Mouse (Mus musculus) liver, embryonic 11.5 days (tissue): ENCODE data around the gene Htr1b. TPM values are rescaled to one million over a fixed set of nuclear protein-coding genes. Genes with fewer than 3 reads are reported as not detected.

Source experiments
- ATAC-seq: fragments of 200-750 bp; cut with Nextera tagmentation; replicated peaks from 2 replicates; pipeline ENCODE4 v1.8.0; 2017; ENCODE audit warnings: moderate number of reproducible peaks, mild to moderate bottlenecking, moderate TSS enrichment, moderate library complexity; ENCODE audit not compliant: low FRiP score
- DNase-seq: peaks from one replicate; pipeline ENCODE4 v3.0.0-alpha.2; 2017; ENCODE audit warnings: low spot score
- H3K27ac ChIP-seq: fragments of 300-500 bp; sonication (generic); 2 replicates; pipeline ENCODE4 v1.5.1; 2014; ENCODE audit warnings: mild to moderate bottlenecking, low read depth, low read length, control low read depth
- H3K27me3 ChIP-seq: fragments of 300-500 bp; sonication (generic); replicated peaks from 2 replicates; pipeline ENCODE4 v1.6.1; 2014; ENCODE audit warnings: low read length, mixed read lengths; ENCODE audit not compliant: control insufficient read depth, insufficient read depth
- H3K36me3 ChIP-seq: fragments of 300-500 bp; sonication (generic); 2 replicates; pipeline ENCODE4 v1.6.1; 2014; ENCODE audit warnings: mild to moderate bottlenecking, low read length, moderate library complexity, mixed read lengths; ENCODE audit not compliant: control insufficient read depth, insufficient read depth
- H3K4me1 ChIP-seq: fragments of 300-500 bp; sonication (generic); replicated peaks from 2 replicates; pipeline ENCODE4 v1.6.1; 2014; ENCODE audit warnings: low read length, mixed read lengths; ENCODE audit not compliant: control insufficient read depth, insufficient read depth
- H3K4me2 ChIP-seq: fragments of 300-500 bp; sonication (generic); 2 replicates; pipeline ENCODE4 v1.6.1; 2014; ENCODE audit warnings: mild to moderate bottlenecking, control low read depth, moderate library complexity
- H3K4me3 ChIP-seq: fragments of 300-500 bp; sonication (generic); 2 replicates; pipeline ENCODE4 v1.5.1; 2014; ENCODE audit warnings: low read depth, low read length, control low read depth
- H3K9ac ChIP-seq: fragments of 300-500 bp; sonication (generic); 2 replicates; pipeline ENCODE4 v1.6.1; 2014; ENCODE audit warnings: low read depth, low read length, control low read depth
- H3K9me3 ChIP-seq: fragments of 300-500 bp; sonication (generic); 2 replicates; pipeline ENCODE4 v1.6.1; 2016; ENCODE audit warnings: low read length, inconsistent platforms, mixed read lengths; ENCODE audit not compliant: control insufficient read depth
- WGBS: fragments of 180-500 bp; shearing (Covaris S2); extraction: QIAGEN DNeasy Blood & Tissue Kit; methylation state at CpG from one replicate; pipeline ENCODE4 v1.1.7; 2014; 5-methylcytosine and 5-hydroxymethylcytosine counted together
- polyA plus RNA-seq: library from polyadenylated mRNA; unstranded; fragments of >200 nt; fragmentation: Nextera tagmentation; extraction: Ambion mirVana; gene quantifications from 2 replicates; pipeline ENCODE4 v1.2.1, GENCODE M21; 2014

The Htr1b gene
- polyA plus RNA-seq: 0.29 and 0.40 TPM in 2 replicates

DNA sequence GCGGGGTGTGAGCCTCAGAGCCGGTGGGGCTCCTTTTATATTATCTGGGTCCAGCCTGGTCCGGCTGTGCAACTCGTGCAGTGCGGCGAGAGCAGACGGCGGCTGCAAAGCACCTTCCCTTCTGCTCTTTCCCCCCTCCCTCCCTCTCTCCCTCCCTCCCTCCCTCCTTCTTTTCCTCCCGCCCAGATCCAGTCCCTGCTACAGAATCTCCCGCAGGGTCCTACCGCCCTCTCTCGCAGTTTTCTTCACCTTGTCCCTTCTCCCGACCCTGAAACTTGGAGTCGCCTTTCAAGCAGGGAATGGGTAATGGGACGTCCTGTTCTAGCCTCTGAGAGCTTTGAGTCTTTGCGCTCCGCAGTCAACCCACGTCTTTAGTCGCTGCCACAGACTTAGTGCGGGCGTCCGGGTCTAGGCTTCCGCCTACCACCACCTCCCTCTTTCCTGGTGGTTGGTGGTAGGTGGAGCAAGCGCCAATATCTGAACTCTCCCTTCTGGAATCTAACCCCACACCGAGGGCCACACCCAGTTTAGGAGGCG lies at the start of gene Htr1b:
Gene Htr1b, minus strand, starts transcription at position 392 of the 537 bp plus-strand sequence.
- DNase-seq: peak; percentile 38
- H3K4me1 ChIP-seq: 0 out of 2 replicates have a peak, but pooled peaks cover 2% of the 10 kb centered on the region
- under 1% methylated on average over 26 of the region's 26 CpGs for WGBS
- H3K4me2 ChIP-seq: peak within 1 kb of the TSS; percentile 85
- no peak within 1 kb of the TSS for H3K27ac ChIP-seq
- H3K36me3 ChIP-seq: no peaks in the 10 kb centered on the region
- H3K9ac ChIP-seq: no peak within 1 kb of the TSS
- H3K27me3 ChIP-seq: peaks cover 44% of the 10 kb centered on the region
- H3K4me3 ChIP-seq: peak within 1 kb of the TSS; percentile 53
- ATAC-seq: peak; percentile 53
- no peaks in the 10 kb centered on the region for H3K9me3 ChIP-seq

GRCm38 (mm10) chr9:81676716-81677115 lies 43.1 kb upstream of the Htr1b start:
- Histone ChIP-seq H3K27me3 (no peaks in the 10 kb centered on the region), H3K4me2 (no peak overlapping the region), H3K9me3 (no peaks in the 10 kb centered on the region), H3K9ac (no peak overlapping the region), H3K4me1 (no peaks in the 10 kb centered on the region), H3K4me3 (no peak overlapping the region), H3K27ac (no peak overlapping the region), H3K36me3 (no peaks in the 10 kb centered on the region)
- ATAC-seq: no peak
- WGBS: 89% methylated on average over 1 of the region's 1 CpGs
- DNase-seq: no peak

DNA sequence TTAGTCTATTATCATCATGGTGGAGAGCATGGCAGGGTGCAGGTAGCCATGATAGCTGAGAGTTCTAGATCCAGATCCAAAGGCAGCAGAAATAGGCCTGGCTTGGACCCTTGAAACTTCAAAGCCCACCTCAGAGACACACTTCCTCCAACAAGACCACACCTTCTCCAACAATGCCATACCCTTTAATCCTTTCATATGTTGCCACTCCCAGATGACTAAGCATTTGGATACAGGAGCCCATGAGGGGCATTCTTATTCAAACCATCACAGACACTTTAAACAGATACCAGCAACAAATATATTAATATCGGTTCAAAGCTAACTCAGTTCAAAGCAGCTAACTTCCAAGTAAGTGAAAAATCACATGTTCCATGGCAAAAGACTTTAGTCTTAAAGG lies 3.9 kb upstream of the Htr1b start:
- no peak overlapping the region for H3K4me3 ChIP-seq
- 88% methylated on average over 1 of the region's 1 CpGs for WGBS
- H3K4me2 ChIP-seq: no peak overlapping the region
- H3K27ac ChIP-seq: no peak overlapping the region
- H3K9me3 ChIP-seq: no peaks in the 10 kb centered on the region
- H3K4me1 ChIP-seq: 0 out of 2 replicates have a peak, but pooled peaks cover 2% of the 10 kb centered on the region
- ATAC-seq (no peak), DNase-seq (no peak)
- peaks cover 30% of the 10 kb centered on the region for H3K27me3 ChIP-seq
- no peaks in the 10 kb centered on the region for H3K36me3 ChIP-seq
- H3K9ac ChIP-seq: no peak overlapping the region

- peaks cover 44% of the 10 kb centered on the region for H3K27me3 ChIP-seq
- 0 out of 2 replicates have a peak, but pooled peaks cover 2% of the 10 kb centered on the region for H3K4me1 ChIP-seq
- H3K27ac ChIP-seq: no peak overlapping the region
- 10% methylated on average over 8 of the region's 8 CpGs for WGBS
- no peak overlapping the region for H3K4me2 ChIP-seq
- no peaks in the 10 kb centered on the region for H3K9me3 ChIP-seq
- no peak for DNase-seq
- H3K9ac ChIP-seq: no peak overlapping the region
- H3K4me3 ChIP-seq: no peak overlapping the region
- H3K36me3 ChIP-seq: no peaks in the 10 kb centered on the region
- ATAC-seq: no peak
These were observed 1.5 kb upstream of the Htr1b start for GRCm38 (mm10) chr9:81635109-81635508.

DNA sequence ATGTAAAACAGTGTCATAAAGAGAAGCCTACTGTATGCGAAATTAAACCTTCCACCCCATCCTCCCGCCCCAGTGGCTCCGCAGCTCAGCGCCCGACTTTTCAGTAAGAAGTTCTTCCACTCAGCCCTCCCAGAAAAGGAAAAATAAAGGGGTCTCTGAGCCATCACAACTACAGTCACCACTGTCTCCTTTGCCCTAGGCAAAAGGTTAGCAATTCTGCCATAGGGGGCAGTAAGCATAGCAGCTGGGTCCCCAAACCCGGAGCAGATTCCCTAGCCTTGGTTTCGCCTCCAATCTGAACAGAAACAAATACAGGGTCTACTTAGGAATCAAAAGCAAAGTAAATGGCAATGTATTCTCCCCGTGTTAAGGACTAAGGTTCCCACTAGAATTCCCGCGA lies 535 bp upstream of the Htr1b start:
- H3K27me3 ChIP-seq: peaks cover 44% of the 10 kb centered on the region
- no peak overlapping the region for H3K4me3 ChIP-seq

GRCm38 (mm10) chr9:81632736-81633436 lies 742 bp downstream of the Htr1b start:
- Histone ChIP-seq H3K4me2 (peak overlapping the region; percentile 85), H3K4me1 (0 out of 2 replicates have a peak, but pooled peaks cover 2% of the 10 kb centered on the region), H3K27me3 (peaks cover 44% of the 10 kb centered on the region), H3K27ac (no peak overlapping the region), H3K9ac (no peak overlapping the region), H3K36me3 (no peaks in the 10 kb centered on the region), H3K4me3 (peak overlapping the region; percentile 53), H3K9me3 (no peaks in the 10 kb centered on the region)
- ATAC-seq (peak; percentile 37), DNase-seq (peak; percentile 54)
- under 1% methylated on average over 47 of the region's 47 CpGs for WGBS

More for the DNA sequence above, 535 bp upstream of the Htr1b start:
- no peak for ATAC-seq
- H3K36me3 ChIP-seq: no peaks in the 10 kb centered on the region
- WGBS: 4% methylated on average over 10 of the region's 10 CpGs
- H3K9me3 ChIP-seq: no peaks in the 10 kb centered on the region
- H3K4me2 ChIP-seq: peak overlapping the region; percentile 85
- no peak overlapping the region for H3K27ac ChIP-seq
- DNase-seq: no peak
- no peak overlapping the region for H3K9ac ChIP-seq
- H3K4me1 ChIP-seq: 0 out of 2 replicates have a peak, but pooled peaks cover 2% of the 10 kb centered on the region

DNA sequence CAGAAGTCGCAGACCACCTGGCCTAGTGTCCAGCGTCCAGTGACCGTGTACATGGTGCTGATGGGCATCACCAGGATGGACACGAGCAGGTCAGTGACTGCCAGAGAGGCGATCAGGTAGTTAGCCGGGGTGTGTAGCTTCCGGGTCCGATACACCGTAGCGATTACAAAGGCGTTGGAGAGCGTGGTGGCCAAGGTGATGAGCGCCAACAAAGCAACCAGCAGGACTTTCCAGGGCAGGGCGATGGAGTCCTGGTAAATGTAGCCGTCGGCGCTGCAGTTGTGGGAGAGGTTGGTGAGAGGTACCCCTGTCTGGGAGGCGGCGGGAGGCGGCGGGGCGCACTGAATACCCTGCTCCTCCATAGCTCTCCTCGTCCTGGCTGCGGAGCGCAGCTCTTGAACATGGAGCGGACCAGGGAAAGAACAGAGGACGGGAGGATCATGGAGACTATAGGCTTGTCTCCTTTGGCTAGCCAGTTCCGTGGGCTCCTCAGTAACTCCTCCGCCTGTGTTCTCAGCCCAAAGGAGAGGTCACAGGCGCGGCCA lies 1.4 kb downstream of the Htr1b start:
- Histone ChIP-seq H3K4me2 (peak overlapping the region; percentile 85), H3K4me3 (peak overlapping the region; percentile 53), H3K36me3 (no peaks in the 10 kb centered on the region), H3K9me3 (no peaks in the 10 kb centered on the region), H3K27ac (no peak overlapping the region), H3K4me1 (0 out of 2 replicates have a peak, but pooled peaks cover 2% of the 10 kb centered on the region), H3K27me3 (peaks cover 44% of the 10 kb centered on the region), H3K9ac (no peak overlapping the region)
- under 1% methylated on average over 31 of the region's 31 CpGs for WGBS
- peak; percentile 38 for DNase-seq
- no peak for ATAC-seq

GRCm38 (mm10) chr9:81631581-81632091 lies 2.0 kb downstream of the Htr1b start:
- Histone ChIP-seq H3K4me2 (peak overlapping the region; percentile 85), H3K9ac (no peak overlapping the region), H3K4me3 (peak overlapping the region; percentile 53), H3K9me3 (no peaks in the 10 kb centered on the region), H3K27ac (no peak overlapping the region), H3K27me3 (peaks cover 44% of the 10 kb centered on the region), H3K36me3 (no peaks in the 10 kb centered on the region), H3K4me1 (0 out of 2 replicates have a peak, but pooled peaks cover 2% of the 10 kb centered on the region)
- WGBS: 3% methylated on average over 27 of the region's 27 CpGs
- ATAC-seq (no peak), DNase-seq (peak; percentile 34)
